Mouse (Mus musculus) cerebral cortex, adult 2 months (tissue): Measurements from ENCODE around the gene Senp7.

Source experiments
- WGBS: fragments of 180-500 bp; shearing (Covaris S2); methylation state at CpG from one replicate; pipeline ENCODE4 v1.1.7; 2018; 5-methylcytosine and 5-hydroxymethylcytosine counted together

Gene Senp7

GRCm38 (mm10) chr16:56066113-56066512 is 18.0 kb downstream of the Senp7 start:
- 38% methylated on average over 8 of the region's 8 CpGs for WGBS

GRCm38 (mm10) chr16:56068523-56069070 is 20.5 kb downstream of the Senp7 start:
- WGBS = 93% methylated on average over 6 of the region's 6 CpGs

GRCm38 (mm10) chr16:56071317-56072232 is 23.4 kb downstream of the Senp7 start:
- 47% methylated on average over 5 of the region's 5 CpGs for WGBS

- 82% methylated on average over 6 of the region's 6 CpGs for WGBS
Measured at GRCm38 (mm10) chr16:56072533-56072932, 24.4 kb downstream of the Senp7 start.

- 93% methylated on average over 6 of the region's 6 CpGs for WGBS
Measured at GRCm38 (mm10) chr16:56073150-56073549, 25.0 kb downstream of the Senp7 start.

- WGBS = 91% methylated on average over 1 of the region's 1 CpGs
Measured at GRCm38 (mm10) chr16:56074122-56074521, 26.0 kb downstream of the Senp7 start.

GRCm38 (mm10) chr16:56074565-56074964 is 26.4 kb downstream of the Senp7 start:
- WGBS = 66% methylated on average over 5 of the region's 5 CpGs

- WGBS = under 1% methylated on average over 52 of the region's 66 CpGs
Measured at GRCm38 (mm10) chr16:56075222-56076111, 27.3 kb downstream of the Senp7 start.

GRCm38 (mm10) chr16:56076121-56076869 is 28.2 kb downstream of the Senp7 start:
- 1% methylated on average over 11 of the region's 11 CpGs for WGBS

GRCm38 (mm10) chr16:56079419-56079818 is 31.3 kb downstream of the Senp7 start:
- 98% methylated on average over 1 of the region's 1 CpGs for WGBS

- 77% methylated on average over 4 of the region's 4 CpGs for WGBS
Measured at GRCm38 (mm10) chr16:56081691-56082090, 33.6 kb downstream of the Senp7 start.

GRCm38 (mm10) chr16:56086336-56086735 is 38.2 kb downstream of the Senp7 start:
- WGBS = 92% methylated on average over 2 of the region's 2 CpGs

GRCm38 (mm10) chr16:56090385-56090784 is 42.2 kb downstream of the Senp7 start:
- 94% methylated on average over 2 of the region's 2 CpGs for WGBS

GRCm38 (mm10) chr16:56115706-56116105 is 67.6 kb downstream of the Senp7 start:
- 80% methylated on average over 3 of the region's 3 CpGs for WGBS

- 92% methylated on average over 5 of the region's 5 CpGs for WGBS
Measured at GRCm38 (mm10) chr16:56116155-56116554, 68.0 kb downstream of the Senp7 start.

GRCm38 (mm10) chr16:56117327-56118180 is 69.4 kb downstream of the Senp7 start:
- 93% methylated on average over 10 of the region's 10 CpGs for WGBS

GRCm38 (mm10) chr16:56122517-56122916 is 74.4 kb downstream of the Senp7 start:
- WGBS = 89% methylated on average over 5 of the region's 5 CpGs

GRCm38 (mm10) chr16:56124045-56124444 is 75.9 kb downstream of the Senp7 start:
- whole genome bisulfite sequencing = 96% methylated on average over 3 of the region's 3 CpGs

GRCm38 (mm10) chr16:56131666-56132065 is 83.5 kb downstream of the Senp7 start:
- 32% methylated on average over 3 of the region's 3 CpGs for WGBS

- WGBS = 50% methylated on average over 4 of the region's 4 CpGs
Measured at GRCm38 (mm10) chr16:56134149-56134548, 86.0 kb downstream of the Senp7 start.
